Mouse (Mus musculus): ENCODE measurements around the gene Il2ra.
A peak's percentile ranks its signal among the peaks of the same experiment; 100 is the strongest.
"Not testable (repeated sequence)": the region's sequence is repeated elsewhere in the genome, so short reads cannot be mapped to it uniquely, and the experiment has no call there.

Gene Il2ra

DNA sequence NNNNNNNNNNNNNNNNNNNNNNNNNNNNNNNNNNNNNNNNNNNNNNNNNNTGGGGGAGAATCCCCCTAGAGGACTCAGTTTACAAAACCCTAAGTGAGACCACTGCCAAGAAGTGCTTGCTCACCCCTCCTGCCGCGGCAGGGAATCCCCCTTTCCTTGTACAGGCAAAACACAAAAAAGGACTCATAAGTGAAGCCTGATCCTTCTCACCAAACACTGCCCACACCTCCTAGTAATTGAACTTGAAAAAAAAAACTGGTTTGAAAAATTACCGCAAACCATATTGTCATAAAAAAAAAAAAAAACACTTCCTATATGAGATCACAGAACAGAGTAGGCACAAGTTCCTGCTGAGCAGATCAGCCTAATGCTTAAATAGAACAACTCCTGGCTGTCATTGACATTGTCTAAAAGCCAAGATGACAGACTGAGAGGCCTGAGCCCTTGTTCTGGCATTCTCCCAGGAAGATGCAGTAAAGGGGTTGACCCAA is at the start of gene Il2ra:
Il2ra (plus strand) TSS at position 357 of the 491 bp plus-strand sequence.
- no peak for DNase-seq

DNA sequence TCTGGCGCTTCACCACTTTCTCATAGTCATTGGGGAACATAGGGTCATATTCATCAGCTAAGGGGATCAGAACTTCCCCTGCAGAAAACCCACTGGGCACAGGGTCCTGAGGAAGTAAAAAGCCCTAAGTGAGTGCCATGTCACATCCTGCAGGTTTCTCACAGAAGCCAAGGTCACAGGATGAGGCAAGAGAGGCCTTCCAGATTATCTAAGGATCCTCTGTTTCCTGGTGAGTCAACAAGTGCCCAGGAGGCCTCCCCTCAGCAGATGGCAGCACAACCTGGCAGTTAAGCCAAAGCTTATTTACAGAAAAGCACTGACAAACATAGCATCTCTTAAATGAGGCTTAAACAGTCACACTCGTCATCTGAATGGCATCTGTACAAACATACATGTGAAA is 45.9 kb upstream of the Il2ra start:
- no peak for DNase-seq

DNA sequence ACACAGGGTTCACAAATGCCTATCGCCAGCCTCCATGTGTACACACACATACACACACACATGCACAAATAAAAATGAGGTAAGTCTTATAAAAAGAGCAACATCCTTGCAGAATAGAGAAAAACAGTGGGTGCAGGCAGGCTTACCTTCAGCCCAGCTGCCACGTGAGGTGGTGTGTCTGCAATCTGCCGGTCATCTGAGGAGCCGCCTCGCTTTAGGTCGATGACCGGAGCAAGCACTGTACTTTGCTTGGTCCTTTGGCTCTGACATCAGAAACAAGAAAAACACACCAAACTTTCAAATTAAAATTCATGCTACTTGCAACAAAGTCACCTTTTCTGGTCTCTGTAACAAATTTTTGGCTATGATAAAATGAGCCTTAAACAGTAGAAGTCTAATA is 44.7 kb upstream of the Il2ra start:
- peak; percentile 10 for DNase-seq

DNA sequence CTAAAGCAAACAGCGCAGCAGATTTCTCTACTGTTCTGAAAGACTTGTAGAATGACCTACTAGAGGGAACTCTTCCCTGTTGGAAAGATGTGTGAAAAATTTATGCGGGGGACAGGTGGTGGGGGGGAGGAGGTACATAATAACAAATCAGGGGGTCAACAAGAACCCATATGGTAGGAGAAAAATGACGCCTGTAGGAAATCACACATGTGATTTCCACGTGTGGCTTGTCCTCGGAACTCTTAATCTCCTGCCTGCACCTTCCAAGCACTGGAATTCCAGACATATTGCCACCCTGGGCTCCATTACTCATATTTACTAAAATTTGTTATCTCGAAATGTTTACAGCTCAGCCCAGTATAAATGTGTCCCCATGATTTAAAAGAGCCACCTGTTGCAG is 40.8 kb upstream of the Il2ra start:
- no peak for DNase-seq

DNA sequence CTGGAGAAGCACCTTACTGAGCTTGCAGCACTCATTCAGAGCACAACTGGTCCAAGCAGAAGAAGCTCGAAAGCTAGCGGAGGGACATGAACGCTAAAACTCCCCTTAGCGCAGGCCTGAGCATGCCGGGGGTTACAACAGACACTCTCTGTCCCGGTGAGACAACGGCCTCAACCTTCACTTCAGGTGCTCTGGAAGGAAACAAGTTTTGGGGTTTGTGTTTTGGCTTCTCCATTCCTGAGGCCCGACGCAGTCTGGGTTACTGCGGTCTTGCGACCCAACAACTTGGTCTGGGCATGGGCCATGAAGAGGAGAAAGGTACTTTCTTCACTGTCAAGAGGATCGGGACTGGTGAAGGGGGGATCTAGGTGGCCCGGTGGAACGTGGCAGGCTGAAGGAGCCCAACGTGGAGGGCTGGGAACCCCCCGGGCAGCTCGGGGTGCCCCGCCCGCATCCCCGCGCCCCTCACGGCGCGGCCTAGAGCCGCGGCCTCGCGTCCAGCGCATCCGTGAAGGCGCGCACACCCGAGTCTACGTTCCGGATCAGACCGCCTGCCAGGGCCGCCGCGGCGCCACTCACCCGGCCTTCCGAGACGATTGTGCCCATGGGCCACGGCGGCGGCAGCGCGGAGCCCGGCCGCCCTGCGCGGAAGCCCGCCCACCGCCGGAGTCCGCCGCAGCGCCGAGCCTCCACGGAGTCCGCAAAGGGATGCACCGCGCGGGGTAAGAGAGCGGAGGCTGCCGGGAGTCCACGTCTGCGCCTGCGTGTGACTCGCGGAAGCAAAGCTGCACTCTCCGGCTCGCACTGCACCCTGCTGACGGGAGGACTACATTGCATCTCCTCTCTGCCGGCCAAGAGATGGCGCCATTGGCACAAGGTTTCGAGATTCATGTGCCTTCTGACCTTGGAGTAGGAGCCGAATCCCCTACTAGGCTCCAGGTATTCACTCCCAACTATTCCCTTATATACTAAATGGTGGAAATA is 39.8 kb upstream of the Il2ra start:
- peak; percentile 97 for DNase-seq

DNA sequence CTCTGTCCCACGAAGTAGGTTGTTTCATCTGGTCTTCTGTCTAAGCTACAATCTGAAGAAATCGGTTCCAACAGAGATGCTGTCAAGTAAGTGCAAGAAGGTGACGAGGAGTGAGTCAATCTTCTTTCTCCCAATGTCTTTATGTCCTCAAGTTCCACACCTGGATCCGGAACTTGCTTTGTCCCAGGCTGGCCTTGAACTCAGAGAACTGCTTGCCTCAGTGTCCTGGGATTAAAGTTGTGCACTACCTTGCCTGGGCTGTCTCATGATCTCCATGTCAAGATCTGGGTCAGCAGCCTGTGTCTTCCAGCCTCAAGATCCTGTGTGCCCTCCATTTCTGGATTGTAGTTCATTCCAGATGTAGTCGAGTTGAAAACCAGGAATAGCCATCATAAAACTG is 38.6 kb upstream of the Il2ra start, which contains the start of gene Rbm17:
Rbm17 (minus strand) TSS at position 101 of the 400 bp plus-strand sequence.
- DNase-seq = no peak

DNA sequence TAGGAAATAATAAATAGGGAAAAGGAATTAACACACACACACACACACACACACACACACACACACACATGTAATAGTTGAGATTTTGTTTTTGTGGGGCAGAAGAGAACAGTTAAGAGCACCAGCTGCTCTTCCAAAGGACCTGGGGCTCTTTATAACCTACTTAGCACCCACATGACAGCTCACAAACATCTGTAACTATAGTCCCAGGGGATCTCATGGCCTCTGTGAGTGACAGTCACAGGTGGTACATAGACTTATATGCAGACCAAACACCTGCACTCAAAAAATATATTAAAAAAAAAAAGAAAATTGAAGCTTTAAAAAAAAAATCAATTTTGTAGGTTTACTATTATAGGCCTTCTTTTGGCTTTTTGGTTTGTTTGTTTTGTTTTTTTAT is 37.7 kb upstream of the Il2ra start:
- no peak for DNase-seq

DNA sequence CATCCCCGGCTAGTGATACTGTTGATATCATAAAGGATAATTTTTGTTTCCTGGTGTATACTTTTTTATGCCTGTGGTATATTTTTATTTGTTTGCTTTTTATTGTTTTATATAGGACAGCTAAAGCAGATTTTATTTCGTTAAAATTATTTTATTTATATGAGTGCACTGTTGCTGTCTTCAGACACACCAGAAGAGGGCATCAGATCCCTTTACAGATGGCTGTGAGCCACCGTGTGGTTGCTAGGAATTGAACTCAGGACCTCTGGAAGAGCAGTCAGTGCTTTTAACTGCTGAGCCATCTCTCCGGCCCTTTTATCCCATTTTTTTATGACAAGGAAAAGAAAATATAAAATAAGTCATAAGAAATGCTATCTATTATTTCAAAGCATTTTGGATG is 35.9 kb upstream of the Il2ra start:
- not testable (repeated sequence) for DNase-seq

DNA sequence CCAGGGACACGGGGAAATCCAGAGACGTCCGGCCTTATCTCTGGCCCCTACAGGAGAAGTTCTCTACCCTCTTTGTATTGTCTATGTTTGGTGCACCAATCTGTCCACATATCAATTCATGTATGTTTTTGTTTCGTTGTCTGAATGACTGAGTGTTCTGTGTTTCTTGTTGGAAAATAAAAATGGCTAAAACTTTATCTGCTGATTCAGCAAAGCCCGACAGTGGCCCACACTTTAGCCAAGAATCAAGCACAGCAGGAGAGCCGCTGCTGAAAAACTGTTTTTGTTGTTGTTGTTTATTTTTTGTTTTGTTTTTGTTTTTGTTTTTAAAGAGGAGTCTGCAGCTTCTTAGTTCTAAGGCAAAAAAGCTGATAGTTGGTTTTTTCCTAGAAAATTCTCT is 29.7 kb upstream of the Il2ra start:
- not testable (repeated sequence) for DNase-seq

DNA sequence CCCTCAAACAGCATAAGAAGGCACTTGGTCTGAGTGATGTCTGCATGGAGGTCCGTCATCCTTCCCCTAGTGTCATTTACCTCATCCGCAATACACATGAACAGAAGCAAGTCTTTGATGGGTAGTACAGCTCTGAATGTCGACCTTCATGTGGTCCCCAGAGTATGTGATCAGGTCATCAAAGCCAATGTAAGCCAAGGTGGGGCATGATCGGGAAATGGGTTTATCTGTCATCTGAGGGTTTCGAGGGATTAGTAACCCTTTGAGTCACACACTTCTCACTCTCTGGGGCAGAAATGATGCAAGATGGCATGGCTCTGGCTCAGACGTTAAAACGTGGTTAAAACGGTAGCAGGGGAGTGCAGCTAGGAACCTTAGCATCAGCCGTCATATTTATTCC is 25.8 kb upstream of the Il2ra start:
- DNase-seq = no peak

DNA sequence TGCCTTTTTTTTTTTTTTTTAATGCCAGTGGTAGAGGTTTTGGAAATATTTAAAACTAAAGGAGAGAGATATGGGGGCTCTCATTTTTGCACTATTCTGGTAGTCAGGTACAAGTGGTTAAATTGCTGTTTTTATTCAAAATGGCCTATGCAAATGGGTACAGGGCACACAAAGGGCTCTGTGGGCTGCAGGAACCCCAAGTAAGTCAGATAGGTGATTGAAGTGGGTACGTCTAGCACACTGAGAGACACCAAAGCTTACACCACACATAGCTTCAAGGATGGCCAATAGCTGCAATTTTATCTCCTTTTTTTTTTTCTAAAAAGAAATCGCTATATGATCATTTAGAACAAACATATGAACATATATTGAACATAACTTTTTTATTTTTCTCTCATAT is 23.0 kb upstream of the Il2ra start:
- DNase-seq = no peak

DNA sequence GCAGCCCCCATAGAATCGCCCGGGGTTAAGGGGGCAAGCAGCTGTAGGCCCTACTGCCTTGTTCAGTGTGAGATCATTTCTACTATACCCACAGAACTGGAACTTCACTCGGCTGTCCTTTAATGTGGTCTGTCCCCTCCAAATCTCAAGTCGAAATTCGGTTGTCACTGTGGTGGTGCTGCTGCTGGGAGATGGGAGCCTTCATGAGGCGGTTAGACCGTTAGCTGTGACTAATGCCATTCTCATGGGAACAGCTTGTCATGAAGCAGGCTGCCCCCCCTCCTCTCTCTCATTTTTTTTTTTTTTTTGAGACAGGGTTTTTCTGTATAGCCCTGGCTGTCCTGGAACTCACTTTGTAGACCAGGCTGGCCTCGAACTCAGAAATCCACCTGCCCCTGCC is 19.4 kb upstream of the Il2ra start:
- no peak for DNase-seq

DNA sequence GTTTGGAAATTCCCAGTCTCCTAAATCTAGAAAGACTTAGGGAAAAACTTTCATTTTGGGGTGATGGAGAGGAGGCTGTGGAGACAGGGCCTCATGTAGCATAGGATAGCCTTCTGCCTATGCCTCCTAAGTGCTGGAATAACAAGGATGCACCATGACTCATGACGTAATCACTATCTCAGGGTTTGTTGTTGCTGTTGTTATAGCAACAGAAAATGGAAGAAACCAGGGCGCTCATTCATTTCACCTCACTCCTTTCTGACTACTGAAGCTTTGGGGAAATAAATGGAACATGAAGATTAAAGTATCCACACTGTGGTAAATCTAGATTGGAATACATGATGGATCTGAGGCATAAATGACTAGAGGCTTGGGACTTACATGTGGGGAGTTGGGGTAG is 18.9 kb upstream of the Il2ra start:
- no peak for DNase-seq

DNA sequence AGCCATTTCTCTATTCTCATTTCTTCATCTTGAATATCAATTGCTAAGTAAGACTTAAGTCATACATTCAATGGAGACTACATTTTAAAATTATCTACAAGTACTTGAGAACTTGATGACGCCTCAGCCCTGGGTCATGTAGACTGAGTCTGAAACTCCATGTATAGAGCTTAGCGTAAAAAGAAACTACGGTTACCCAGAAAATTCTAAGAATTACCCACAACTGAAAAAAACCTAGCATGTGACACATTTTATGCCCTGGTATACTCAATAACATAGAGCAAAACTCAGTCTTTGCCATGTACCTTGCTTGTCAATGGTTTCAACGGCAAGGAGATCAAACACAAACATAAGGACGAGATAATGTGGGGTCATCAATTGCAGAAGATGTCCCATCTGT is 16.7 kb upstream of the Il2ra start, which contains the start of gene Gm17490:
Gm17490 (minus strand) TSS at position 375 of the 400 bp plus-strand sequence.
- no peak for DNase-seq

DNA sequence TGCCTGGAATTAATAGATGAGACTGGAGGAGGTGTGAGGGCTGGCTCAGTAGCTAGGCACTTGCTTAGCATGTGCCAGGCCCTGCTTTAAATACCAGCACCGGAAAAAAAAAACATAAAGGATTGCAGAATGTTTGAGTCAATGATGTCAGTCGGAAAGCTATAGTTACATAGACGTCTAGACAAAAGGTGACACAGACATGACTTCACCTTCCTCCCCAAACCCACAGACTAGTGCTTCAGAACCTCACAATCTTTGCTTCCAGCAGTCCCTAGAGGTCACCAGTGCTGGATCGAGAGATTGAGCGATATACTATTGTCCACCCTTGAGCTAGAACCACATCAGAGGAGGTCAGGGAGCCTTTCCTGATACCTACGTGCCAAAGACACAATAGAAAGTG is 7.6 kb upstream of the Il2ra start:
- DNase-seq = no peak

DNA sequence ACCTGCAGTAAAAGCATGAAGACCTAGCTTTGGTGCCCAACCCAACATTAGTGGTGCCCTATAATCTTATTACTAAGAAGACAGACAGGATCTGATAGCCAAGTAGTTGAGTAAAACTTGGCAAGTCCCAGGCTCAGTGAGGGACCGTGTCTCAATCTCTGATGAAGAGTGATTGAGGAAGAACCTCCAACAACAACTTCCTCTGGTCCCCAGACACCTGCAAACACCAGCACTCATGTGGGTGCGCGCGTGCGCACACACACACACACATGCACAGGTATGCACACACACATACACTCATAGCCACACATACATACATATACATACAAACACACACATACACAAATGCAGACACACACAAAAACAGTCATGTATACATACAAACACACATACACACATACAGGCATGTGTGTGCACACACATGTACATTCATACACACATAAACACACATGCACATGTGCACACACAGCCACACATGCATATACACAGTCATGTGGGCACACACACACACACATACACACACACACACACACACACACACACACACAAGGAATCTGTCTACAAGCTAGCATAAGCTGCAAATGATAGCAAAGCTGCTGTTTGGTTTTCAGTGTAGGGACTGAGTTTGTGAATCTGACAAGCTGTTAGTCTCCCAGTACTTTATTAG is 7.0 kb upstream of the Il2ra start:
- no peak for DNase-seq

DNA sequence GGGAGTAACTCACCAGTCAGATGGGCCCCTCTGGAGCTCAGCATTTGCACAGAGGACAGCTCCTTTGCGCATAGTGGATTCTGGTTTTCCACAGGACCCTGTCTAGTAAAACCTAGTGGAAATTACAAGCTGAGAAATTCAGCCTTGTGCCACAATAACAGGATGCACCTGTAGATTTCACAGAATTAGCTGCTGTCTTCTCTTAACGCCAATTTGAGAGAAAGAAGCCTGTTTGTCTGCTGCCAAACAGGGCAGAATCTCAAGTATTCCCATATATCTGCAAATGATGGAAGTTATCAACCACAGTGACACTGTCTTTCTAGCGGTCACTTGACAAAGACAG is 6.5 kb upstream of the Il2ra start:
- no peak for DNase-seq

DNA sequence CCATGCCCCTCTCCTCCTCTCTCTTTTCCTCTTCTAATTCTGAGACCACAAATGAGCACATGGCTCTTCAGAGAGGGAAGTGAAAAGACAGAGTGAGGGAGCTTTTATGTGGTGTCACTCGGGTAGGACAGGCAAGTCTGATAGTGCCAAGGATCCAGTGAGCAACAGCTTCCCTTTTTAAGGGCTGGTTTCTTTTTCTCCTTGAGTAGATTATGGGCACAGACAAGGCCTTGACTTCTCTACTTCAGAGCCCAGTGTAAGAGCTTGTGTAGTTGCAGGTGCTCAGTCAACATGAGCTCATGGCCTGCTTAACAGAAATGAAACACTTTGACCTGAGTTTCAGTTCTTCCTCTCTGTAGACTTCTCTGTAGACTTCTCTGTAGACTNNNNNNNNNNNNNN is 5.5 kb upstream of the Il2ra start:
- no peak for DNase-seq

DNA sequence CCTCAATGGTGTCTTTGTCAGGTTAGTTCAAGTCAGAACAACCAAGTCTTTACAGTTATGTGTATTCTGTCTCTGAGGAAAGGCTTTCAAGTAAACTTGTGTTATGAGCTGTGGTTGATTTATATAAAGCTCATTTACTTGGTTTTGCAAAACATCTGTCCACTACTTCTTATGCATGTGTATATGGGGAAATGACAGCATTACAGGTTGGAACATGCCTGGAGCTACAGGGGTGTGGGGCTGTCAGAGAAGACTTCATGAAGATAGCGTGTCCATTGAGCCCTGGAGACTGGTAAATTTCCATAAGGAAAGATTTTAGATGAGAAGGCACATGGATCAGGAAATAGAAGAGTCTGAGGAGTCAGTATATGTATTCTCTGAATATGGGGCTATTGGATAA is 1.4 kb downstream of the Il2ra start:
- DNase-seq = no peak

DNA sequence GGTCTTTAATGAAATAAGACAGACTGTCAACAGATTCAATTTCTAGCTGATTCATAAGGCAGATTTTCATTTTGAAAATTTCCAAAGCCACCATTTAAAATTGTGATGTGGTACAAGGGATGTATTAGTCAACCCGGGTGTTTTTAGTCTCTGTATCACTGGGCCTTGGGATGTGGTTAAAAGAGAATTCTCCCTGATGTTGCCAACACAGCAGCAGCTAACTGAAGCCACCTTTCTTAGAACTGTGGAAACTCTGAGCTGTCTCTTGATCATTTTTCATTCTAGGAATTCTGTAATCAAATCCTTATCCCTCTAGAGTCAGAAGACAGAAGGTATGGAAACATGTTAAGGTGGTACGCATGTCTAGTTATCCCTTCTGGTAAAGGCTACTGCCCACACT is 2.7 kb downstream of the Il2ra start:
- no peak for DNase-seq

DNA sequence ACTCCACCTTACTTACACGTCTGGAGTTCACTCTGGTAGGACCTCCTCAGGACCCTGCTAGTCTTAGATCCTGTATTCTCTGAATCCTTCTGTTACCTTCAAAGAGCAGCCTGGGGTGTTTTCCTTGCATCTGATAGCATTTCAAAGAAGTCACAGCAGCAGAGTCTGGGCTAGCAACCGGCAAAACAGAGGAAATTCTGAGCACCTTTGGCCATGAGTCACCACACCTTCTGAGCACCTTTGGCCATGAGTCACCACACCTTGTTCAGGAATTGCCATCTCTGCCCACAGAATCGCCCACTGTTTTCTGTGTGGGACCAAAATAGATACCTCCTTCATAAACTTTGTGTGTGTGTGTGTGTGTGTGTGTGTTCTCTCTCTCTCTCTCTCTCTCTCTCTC is 8.9 kb downstream of the Il2ra start:
- no peak for DNase-seq

DNA sequence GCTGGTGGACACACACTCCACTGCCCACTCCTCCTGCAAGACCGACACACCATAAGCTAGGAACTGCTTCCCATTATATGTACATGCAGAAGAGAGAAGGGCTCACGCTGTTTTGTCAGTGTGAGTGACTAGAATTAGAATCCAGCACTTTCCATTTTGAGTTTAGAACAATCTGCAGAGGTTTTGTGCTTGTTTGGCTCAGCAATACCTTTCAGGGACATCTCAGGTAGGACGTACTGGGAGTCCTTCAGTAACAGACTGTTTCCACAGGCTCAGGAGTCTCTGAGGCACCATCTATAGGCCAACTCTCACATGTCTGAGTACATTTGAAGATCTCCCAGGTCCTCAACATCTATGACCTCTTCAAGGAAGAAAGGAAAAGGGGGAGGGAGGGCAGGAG is 9.6 kb downstream of the Il2ra start:
- no peak for DNase-seq

DNA sequence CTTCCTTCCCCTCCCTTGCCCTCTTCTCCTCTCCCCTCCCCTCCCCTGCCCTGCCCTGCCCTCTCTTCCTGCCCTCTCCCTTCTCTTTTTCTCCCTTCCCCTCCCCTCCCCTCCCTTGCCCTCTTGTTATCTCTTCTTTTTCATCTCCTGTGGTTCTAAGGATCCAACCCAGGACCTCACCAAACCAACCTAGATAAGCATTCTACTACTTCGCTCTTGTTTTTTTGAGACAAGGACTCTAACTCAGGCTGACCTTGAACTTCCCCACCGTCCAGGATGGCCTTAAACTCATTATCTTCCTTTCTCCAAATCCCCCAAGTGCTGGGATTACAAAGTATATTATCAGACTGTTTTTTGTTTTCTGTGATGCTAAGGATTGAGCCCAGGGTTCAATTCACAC is 10.2 kb downstream of the Il2ra start:
- DNase-seq = no peak

DNA sequence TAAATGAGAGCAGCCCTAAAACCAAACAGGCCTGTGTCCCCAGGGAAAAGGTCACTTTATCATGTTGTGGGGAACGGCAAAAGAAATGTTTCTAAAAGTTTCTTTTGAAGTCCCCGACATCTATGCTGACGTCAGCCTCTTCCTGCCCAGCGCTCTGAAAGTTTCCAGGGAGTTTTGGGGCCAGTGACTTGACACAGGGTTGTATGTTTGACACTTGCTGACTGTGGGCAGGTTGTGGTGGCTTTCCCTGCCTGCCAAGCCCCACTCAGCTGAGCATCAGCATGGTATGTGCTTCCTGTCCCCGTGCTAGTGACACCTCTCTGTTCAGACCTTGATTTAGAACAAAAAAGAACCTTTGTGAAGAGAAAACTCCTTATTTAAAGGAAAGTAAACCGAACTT is 10.7 kb downstream of the Il2ra start:
- DNase-seq = no peak

Data from kidney, adult 18-20 months (tissue).